9 mouse cellular contexts compared by ENCODE assay signal in genomic region chr13:34132299-34132698, GRCm38 (mm10). TPM values are rescaled to one million over a fixed set of nuclear protein-coding genes. Genes with fewer than 3 reads are reported as not detected.
DNase-seq lines count a peak whose midpoint lies in the region; ATAC-seq and TF ChIP-seq lines count a peak whose summit lies in the region.
"Had no signal": no experiment of that assay in that cellular context is flagged by ENCODE, and none has a peak within 500 bp of the region (broad histone marks: within the 10 kb centered on the region; RNA-seq: fewer than 3 reads in every experiment).

No protein-coding gene starts in this region.

- H3K4me1 ChIP-seq in heart, embryonic 16.5 days (ENCODE audit: control insufficient read depth, insufficient read depth, low read length), result peaks cover 18% of the 10 kb centered on the region
- peaks cover 39% of the 10 kb centered on the region for H3K4me1 ChIP-seq in hindbrain, embryonic 12.5 days
- peaks cover 35% of the 10 kb centered on the region for H3K4me1 ChIP-seq in midbrain, embryonic 15.5 days

- ATAC-seq in heart, embryonic 16.5 days (replicated peaks; ENCODE audit: extremely low read depth, insufficient read depth, low FRiP score), result no peak
- ATAC-seq in hindbrain, embryonic 12.5 days (ENCODE audit: low FRiP score), result no peak
- ATAC-seq in midbrain, embryonic 15.5 days (replicated peaks), result no peak

- no peaks in the 10 kb centered on the region for H3K36me3 ChIP-seq in heart, embryonic 16.5 days (ENCODE audit: control insufficient read depth, insufficient read depth)
- H3K36me3 ChIP-seq in hindbrain, embryonic 12.5 days, result peaks cover 4% of the 10 kb centered on the region; the same call in 1 of the 2 replicates
- no peaks in the 10 kb centered on the region for H3K36me3 ChIP-seq in midbrain, embryonic 15.5 days (replicated peaks)

- no peak for TF ChIP-seq CTCF in brain, embryonic 14.5 days (IDR thresholded peaks at IDR 0.05; ENCODE audit: borderline replicate concordance, extremely low read depth, insufficient read depth, insufficient read length)

- TF ChIP-seq POLR2A in brain, embryonic 14.5 days (IDR thresholded peaks at IDR 0.05; ENCODE audit: borderline replicate concordance, extremely low read depth, insufficient read depth, insufficient read length, poor library complexity, severe bottlenecking), result no peak

- peak overlapping the region; percentile 83 for H3K4me3 ChIP-seq in heart, embryonic 16.5 days (ENCODE audit: low read length)
- H3K4me3 ChIP-seq in hindbrain, embryonic 12.5 days, result peak overlapping the region; percentile 86
- peak overlapping the region; percentile 99 for H3K4me3 ChIP-seq in midbrain, embryonic 15.5 days

- 7% methylated on average over 15 of the region's 15 CpGs for WGBS in heart, embryonic 16.5 days
- 1% methylated on average over 15 of the region's 15 CpGs for WGBS in hindbrain, embryonic 12.5 days
- WGBS in midbrain, embryonic 15.5 days, result 0% methylated on average over 15 of the region's 15 CpGs

- H3K9ac ChIP-seq in heart, embryonic 16.5 days (ENCODE audit: low read length), result peak overlapping the region; percentile 87
- peak overlapping the region; percentile 93 for H3K9ac ChIP-seq in hindbrain, embryonic 12.5 days
- H3K9ac ChIP-seq in midbrain, embryonic 15.5 days, result peak overlapping the region; percentile 100

- H3K4me2 ChIP-seq in heart, embryonic 16.5 days (ENCODE audit: low read depth, low read length), result peak overlapping the region; percentile 80
- H3K4me2 ChIP-seq in hindbrain, embryonic 12.5 days (replicated peaks), result peak overlapping the region; percentile 62
- H3K4me2 ChIP-seq in midbrain, embryonic 15.5 days, result peak overlapping the region; percentile 82

- H3K9me3 ChIP-seq in heart, embryonic 16.5 days (replicated peaks; ENCODE audit: control insufficient read depth, low read length), result no peaks in the 10 kb centered on the region
- H3K9me3 ChIP-seq in hindbrain, embryonic 12.5 days (replicated peaks), result no peaks in the 10 kb centered on the region
- no peaks in the 10 kb centered on the region for H3K9me3 ChIP-seq in midbrain, embryonic 15.5 days

- DNase-seq in heart, adult 8-10 months (ENCODE audit: low spot score), result no peak
- DNase-seq in brain, embryonic 14.5 days (ENCODE audit: low read depth), result peak; percentile 75
- no peak for DNase-seq in left cerebral cortex, postnatal 4 days
- DNase-seq in adrenal gland, adult 2 months, result no peak
- no peak for DNase-seq in right cerebral cortex, postnatal 10 days (ENCODE audit: low spot score in 2 of 2)

- H3K27ac ChIP-seq in heart, embryonic 16.5 days (ENCODE audit: low read length), result peak overlapping the region; percentile 92
- H3K27ac ChIP-seq in hindbrain, embryonic 12.5 days, result peak overlapping the region; percentile 100
- H3K27ac ChIP-seq in midbrain, embryonic 15.5 days, result peak overlapping the region; percentile 100
- H3K27ac ChIP-seq: macrophage had no signal

- intact Hi-C loops in left cerebral cortex, postnatal 4 days (cut with DNase I), result loop anchor here (2.0 kb wide), 1 partner anchor 23 kb away; no protein-coding TSS in a partner anchor

- H3K27me3 ChIP-seq in heart, embryonic 16.5 days (ENCODE audit: control insufficient read depth, insufficient read depth, low read length), result peaks cover 3% of the 10 kb centered on the region
- H3K27me3 ChIP-seq in hindbrain, embryonic 12.5 days, result no peaks in the 10 kb centered on the region
- H3K27me3 ChIP-seq in midbrain, embryonic 15.5 days (replicated peaks), result no peaks in the 10 kb centered on the region

RNA-seq across cellular contexts. Expression of gene Tubb2b, which starts 2.0 kb away (rescaled TPM):
- 52.1 and 56.8 TPM in 2 replicates for polyA plus RNA-seq in heart, embryonic 16.5 days (2015; fragmentation: Nextera tagmentation; extraction: Ambion mirVana)
- 1 to 10 TPM; 2.3 to 5.9 (median 4.3) TPM for total RNA-seq in heart, adult 8-10 months (2022)
- polyA plus RNA-seq in brain, embryonic 14.5 days (2012; rRNA removed), result 7,416 and 8,191 TPM in 2 replicates
- 363 and 373 TPM in 2 replicates for polyA plus RNA-seq in hindbrain, embryonic 12.5 days (2016; fragmentation: Nextera tagmentation; extraction: Ambion mirVana)
- 1,126 and 1,130 TPM in 2 replicates for polyA plus RNA-seq in midbrain, embryonic 15.5 days (2015; fragmentation: Nextera tagmentation; extraction: Ambion mirVana)
- 1,000 to 10,000 TPM; 3,894 to 3,983 TPM for total RNA-seq in left cerebral cortex, postnatal 4 days (2021)
- total RNA-seq in adrenal gland, adult 2 months (2021), result 1 to 10 TPM; 1.1 to 1.7 TPM
- polyA plus RNA-seq in adrenal gland, adult 2 months (2012; rRNA removed), result 1.6 and 4.2 TPM in 2 replicates

RNA-seq across cellular contexts. Expression of gene Psmg4, which starts 30.5 kb away (rescaled TPM):
- 65.3 and 74.1 TPM in 2 replicates for polyA plus RNA-seq in heart, embryonic 16.5 days (2015; fragmentation: Nextera tagmentation; extraction: Ambion mirVana)
- total RNA-seq in heart, adult 8-10 months (2022), result 10 to 100 TPM; 24.7 to 33.2 (median 31.3) TPM
- 113 and 208 TPM in 2 replicates for polyA plus RNA-seq in brain, embryonic 14.5 days (2012; rRNA removed)
- 80.5 and 93.8 TPM in 2 replicates for polyA plus RNA-seq in hindbrain, embryonic 12.5 days (2016; fragmentation: Nextera tagmentation; extraction: Ambion mirVana)
- 66.6 and 69.2 TPM in 2 replicates for polyA plus RNA-seq in midbrain, embryonic 15.5 days (2015; fragmentation: Nextera tagmentation; extraction: Ambion mirVana)
- 10 to 100 TPM; 45.5 to 46.4 TPM for total RNA-seq in left cerebral cortex, postnatal 4 days (2021)
- 10 to 100 TPM; 30.4 to 36.3 TPM for total RNA-seq in adrenal gland, adult 2 months (2021)
- 109 and 110 TPM in 2 replicates for polyA plus RNA-seq in adrenal gland, adult 2 months (2012; rRNA removed)

RNA-seq across cellular contexts. Expression of gene Tubb2a, which starts 54.5 kb away (rescaled TPM):
- polyA plus RNA-seq in heart, embryonic 16.5 days (2015; fragmentation: Nextera tagmentation; extraction: Ambion mirVana), result 166 and 171 TPM in 2 replicates
- total RNA-seq in heart, adult 8-10 months (2022), result 10 to 100 TPM; 29.1 to 49.7 (median 41.1) TPM
- polyA plus RNA-seq in brain, embryonic 14.5 days (2012; rRNA removed), result 3,454 and 3,966 TPM in 2 replicates
- polyA plus RNA-seq in hindbrain, embryonic 12.5 days (2016; fragmentation: Nextera tagmentation; extraction: Ambion mirVana), result 785 and 845 TPM in 2 replicates
- polyA plus RNA-seq in midbrain, embryonic 15.5 days (2015; fragmentation: Nextera tagmentation; extraction: Ambion mirVana), result 3,188 and 3,263 TPM in 2 replicates
- total RNA-seq in left cerebral cortex, postnatal 4 days (2021), result 1,000 to 10,000 TPM; 2,688 to 2,817 TPM
- 10 to 100 TPM; 30.1 to 37.2 TPM for total RNA-seq in adrenal gland, adult 2 months (2021)
- polyA plus RNA-seq in adrenal gland, adult 2 months (2012; rRNA removed), result 74.7 and 93.5 TPM in 2 replicates

Comparison
In these comparisons a context has a peak if more than half of its experiments do, and no peak if none do; other contexts are left out.
1. RNA of gene Tubb2b, which starts 2.0 kb away (polyA plus RNA-seq): 7,416 to 8,191 TPM in brain, embryonic 14.5 days, 1,126 to 1,130 TPM in midbrain, embryonic 15.5 days, 363 to 373 TPM in hindbrain, embryonic 12.5 days and 52.1 to 56.8 TPM in heart, embryonic 16.5 days; 1.6 to 4.2 TPM in adrenal gland, adult 2 months; every median in the first group is over 10 times any median in the second.
2. Peak in every context shown above with its lines, with median percentiles within 50 percentile points of each other: H3K27ac ChIP-seq, H3K4me2 ChIP-seq, H3K4me3 ChIP-seq and H3K9ac ChIP-seq.